Mouse (Mus musculus) gastrocnemius, postnatal 25 days (tissue): ENCODE measurements around the gene Bricd5. TPM values are rescaled to one million over a fixed set of nuclear protein-coding genes. Genes with fewer than 3 reads are reported as not detected.

ENCODE experiments used
- total RNA-seq, 2 experiments: library from RNA; stranded (reverse); gene quantifications; 1 replicate in 1 of 2; 2 replicates in 1 of 2; pipeline ENCODE4 v1.2.3; 2021

Gene Bricd5
- total RNA-seq, 2 experiments from 2014 or later: not detected

Other genes starting within 250 kb of the Bricd5 start
- 1 to 10 TPM in 1 of 2 experiments, under 1 TPM in 1; 0.61 to 1.1 TPM for gene Ccnf, start 222.4 kb upstream of the Bricd5 start, total RNA-seq
- not detected for gene Abca17, start 122.8 kb upstream of the Bricd5 start, total RNA-seq
- gene Abca3, start 121.9 kb upstream of the Bricd5 start, total RNA-seq: 1 to 10 TPM; 6.7 to 7.3 TPM
- gene Rnps1, start 59.3 kb upstream of the Bricd5 start, total RNA-seq: 10 to 100 TPM; 47.3 to 50.6 TPM
- 100 to 1,000 TPM; 134 to 161 TPM for gene Eci1, start 47.2 kb upstream of the Bricd5 start, total RNA-seq
- 1 to 10 TPM; 1.0 to 1.5 TPM for gene Dnase1l2, start 30.8 kb upstream of the Bricd5 start, total RNA-seq
- 10 to 100 TPM in 1 of 2 experiments, 1 to 10 TPM in 1; 9.4 to 10.2 TPM for gene E4f1, start 3.6 kb upstream of the Bricd5 start, total RNA-seq
- 10 to 100 TPM; 50.8 to 55.0 TPM for gene Pgp, start 3.5 kb upstream of the Bricd5 start, total RNA-seq
- 10 to 100 TPM; 10.5 to 11.7 TPM for gene Mlst8, start 5.2 kb downstream of the Bricd5 start, total RNA-seq
- gene Caskin1, start 14.7 kb downstream of the Bricd5 start, total RNA-seq: under 1 TPM; 0.10 to 0.11 TPM
- 10 to 100 TPM; 33.2 to 36.7 TPM for gene Traf7, start 54.1 kb downstream of the Bricd5 start, total RNA-seq
- gene Rab26, start 60.3 kb downstream of the Bricd5 start, total RNA-seq: under 1 TPM in 1 of 2 experiments, not detected in 1; 0.23 TPM
- gene Pkd1, start 76.0 kb downstream of the Bricd5 start, total RNA-seq: 10 to 100 TPM; 20.2 to 21.1 TPM
- gene Tsc2, start 158.7 kb downstream of the Bricd5 start, total RNA-seq: 10 to 100 TPM; 65.8 to 67.8 TPM
- gene Nthl1, start 158.8 kb downstream of the Bricd5 start, total RNA-seq: 1 to 10 TPM; 2.6 to 4.2 TPM
- gene Slc9a3r2, start 176.4 kb downstream of the Bricd5 start, total RNA-seq: 10 to 100 TPM; 36.6 to 41.8 TPM
- gene Npw, start 184.6 kb downstream of the Bricd5 start, total RNA-seq: not detected
- 10 to 100 TPM; 17.7 to 20.2 TPM for gene Zfp598, start 195.8 kb downstream of the Bricd5 start, total RNA-seq
- not detected for gene Syngr3, start 216.1 kb downstream of the Bricd5 start, total RNA-seq
- gene Gfer, start 222.3 kb downstream of the Bricd5 start, total RNA-seq: 10 to 100 TPM; 24.1 to 30.1 TPM
- gene Noxo1, start 222.3 kb downstream of the Bricd5 start, total RNA-seq: under 1 TPM; 0.59 to 0.61 TPM
- 10 to 100 TPM; 14.7 to 15.6 TPM for gene Tbl3, start 233.8 kb downstream of the Bricd5 start, total RNA-seq
- not detected for gene Rnf151, start 244.2 kb downstream of the Bricd5 start, total RNA-seq
- 100 to 1,000 TPM; 564 to 585 TPM for gene Rps2, start 244.2 kb downstream of the Bricd5 start, total RNA-seq